Mouse (Mus musculus) limb, embryonic 14.5 days (tissue): ENCODE measurements around the gene Dag1. TPM values are rescaled to one million over a fixed set of nuclear protein-coding genes. Genes with fewer than 3 reads are reported as not detected.

Experiments
- ATAC-seq: fragments of 200-750 bp; cut with Nextera tagmentation; 2 replicates; pipeline ENCODE4 v1.8.0; 2017; ENCODE audit warnings: low read depth, moderate number of reproducible peaks, moderate TSS enrichment; ENCODE audit not compliant: low FRiP score
- DNase-seq: peaks from one replicate; pipeline ENCODE4 v3.0.0-alpha.2; 2015; ENCODE audit warnings: low spot score
- H3K27ac ChIP-seq: fragments of 300-500 bp; sonication (generic); replicated peaks from 2 replicates; pipeline ENCODE4 v1.5.1; 2014; ENCODE audit warnings: low read depth, mild to moderate bottlenecking, low read length, moderate library complexity, mixed read lengths
- H3K27me3 ChIP-seq: fragments of 300-500 bp; sonication (generic); 2 replicates; pipeline ENCODE4 v1.6.1; 2014; ENCODE audit warnings: low read length, mixed read lengths; ENCODE audit not compliant: control insufficient read depth, insufficient read depth
- H3K36me3 ChIP-seq: fragments of 300-500 bp; sonication (generic); 2 replicates; pipeline ENCODE4 v1.6.1; 2014; ENCODE audit warnings: mild to moderate bottlenecking, low read length, moderate library complexity, mixed read lengths; ENCODE audit not compliant: control insufficient read depth, insufficient read depth
- H3K4me1 ChIP-seq: fragments of 300-500 bp; sonication (generic); 2 replicates; pipeline ENCODE4 v1.6.1; 2014; ENCODE audit warnings: antibody characterized with exemption, low read length, mixed read lengths; ENCODE audit not compliant: control insufficient read depth, insufficient read depth
- H3K4me2 ChIP-seq: fragments of 300-500 bp; sonication (generic); replicated peaks from 2 replicates; pipeline ENCODE4 v1.6.1; 2014; ENCODE audit warnings: low read depth, mild to moderate bottlenecking, low read length, moderate library complexity; ENCODE audit not compliant: severe bottlenecking
- H3K4me3 ChIP-seq: fragments of 300-500 bp; sonication (generic); replicated peaks from 2 replicates; pipeline ENCODE4 v1.5.1; 2014; ENCODE audit warnings: low read length
- H3K9ac ChIP-seq: fragments of 300-500 bp; sonication (generic); 2 replicates; pipeline ENCODE4 v1.6.1; 2014; ENCODE audit warnings: mild to moderate bottlenecking, low read depth, low read length, moderate library complexity; ENCODE audit not compliant: severe bottlenecking
- H3K9me3 ChIP-seq: fragments of 300-500 bp; sonication (generic); 2 replicates; pipeline ENCODE4 v1.6.1; 2016; ENCODE audit warnings: low read length; ENCODE audit not compliant: control insufficient read depth
- POLR2A ChIP-seq: fragments of 200-500 bp; IDR thresholded peaks from 2 replicates; pipeline ENCODE4 v1.8.0; 2012; ENCODE audit warnings: inconsistent platforms, mild to moderate bottlenecking, moderate library complexity, borderline replicate concordance; ENCODE audit not compliant: insufficient read depth, insufficient read length; ENCODE audit errors: extremely low read depth
- WGBS: fragments of 180-500 bp; shearing (Covaris S2); extraction: QIAGEN DNeasy Blood & Tissue Kit; methylation state at CpG from one replicate; pipeline ENCODE4 v1.1.7; 2014; 5-methylcytosine and 5-hydroxymethylcytosine counted together
- polyA plus RNA-seq, 2 experiments: library from polyadenylated mRNA; depleted of rRNA in 1 of 2; stranded (reverse) in 1 of 2; unstranded in 1 of 2; fragments of >200 nt; fragmentation: Nextera tagmentation in 1 of 2; extraction: Ambion mirVana in 1 of 2; gene quantifications; 2 replicates each; pipeline versions ENCODE4 v1.2.1 to v1.2.3; 2012 to 2014

Gene Dag1
- polyA plus RNA-seq, 2 experiments, result 49.7 to 82.5 TPM

DNA sequence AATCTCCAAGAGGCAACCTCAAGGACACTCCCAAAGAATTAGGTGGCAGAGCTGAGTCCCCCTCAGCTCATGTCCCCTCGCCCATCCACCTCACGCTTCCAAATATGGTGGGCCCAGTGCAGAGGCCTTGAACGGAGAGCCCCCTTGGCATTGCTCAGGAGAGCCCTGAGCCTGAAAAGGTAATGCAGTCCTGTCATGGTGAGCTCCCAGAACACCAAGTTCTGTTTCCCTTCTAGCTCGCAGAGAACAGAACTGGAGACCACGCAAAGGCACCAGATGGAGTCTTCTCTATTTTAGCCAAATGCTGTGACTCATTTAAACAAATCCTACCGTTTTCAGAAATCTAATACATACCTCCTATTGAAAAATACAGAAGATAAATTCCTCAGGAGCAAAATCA is 106.3 kb downstream of the Dag1 start:
- H3K27ac ChIP-seq, result no peak overlapping the region
- ATAC-seq, result no peak
- 83% methylated on average over 6 of the region's 6 CpGs for WGBS
- H3K4me2 ChIP-seq, result no peak overlapping the region
- H3K4me1 ChIP-seq, result no peaks in the 10 kb centered on the region
- no peak for TF ChIP-seq POLR2A
- no peaks in the 10 kb centered on the region for H3K9me3 ChIP-seq
- no peaks in the 10 kb centered on the region for H3K27me3 ChIP-seq
- DNase-seq, result no peak
- no peak overlapping the region for H3K9ac ChIP-seq
- no peak overlapping the region for H3K4me3 ChIP-seq
- no peaks in the 10 kb centered on the region for H3K36me3 ChIP-seq

DNA sequence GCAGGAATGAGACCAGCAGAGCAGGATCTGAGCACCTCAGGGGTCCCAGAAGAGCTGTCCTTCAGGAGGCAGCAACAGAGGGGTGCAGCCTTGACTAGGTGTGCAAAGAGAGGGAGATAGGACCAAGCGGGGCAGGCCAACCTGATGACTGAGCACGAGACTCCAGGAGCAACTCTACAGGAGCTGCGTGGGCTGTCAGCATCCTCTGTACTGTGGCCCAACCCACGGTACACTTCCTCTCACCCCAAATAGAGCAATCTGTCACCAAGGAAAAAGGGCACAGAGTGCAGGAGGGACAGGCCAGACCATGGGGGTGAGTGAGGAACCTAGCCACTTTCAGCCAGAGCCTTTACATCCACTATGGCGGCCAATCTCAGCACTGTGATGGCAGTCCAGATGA is 107.0 kb downstream of the Dag1 start:
- no peaks in the 10 kb centered on the region for H3K27me3 ChIP-seq
- TF ChIP-seq POLR2A, result no peak
- no peaks in the 10 kb centered on the region for H3K9me3 ChIP-seq
- ATAC-seq, result no peak
- H3K36me3 ChIP-seq, result no peaks in the 10 kb centered on the region
- no peak overlapping the region for H3K9ac ChIP-seq
- no peak overlapping the region for H3K27ac ChIP-seq
- no peak for DNase-seq
- no peak overlapping the region for H3K4me3 ChIP-seq
- H3K4me2 ChIP-seq, result no peak overlapping the region
- no peaks in the 10 kb centered on the region for H3K4me1 ChIP-seq
- WGBS, result 84% methylated on average over 5 of the region's 5 CpGs

DNA sequence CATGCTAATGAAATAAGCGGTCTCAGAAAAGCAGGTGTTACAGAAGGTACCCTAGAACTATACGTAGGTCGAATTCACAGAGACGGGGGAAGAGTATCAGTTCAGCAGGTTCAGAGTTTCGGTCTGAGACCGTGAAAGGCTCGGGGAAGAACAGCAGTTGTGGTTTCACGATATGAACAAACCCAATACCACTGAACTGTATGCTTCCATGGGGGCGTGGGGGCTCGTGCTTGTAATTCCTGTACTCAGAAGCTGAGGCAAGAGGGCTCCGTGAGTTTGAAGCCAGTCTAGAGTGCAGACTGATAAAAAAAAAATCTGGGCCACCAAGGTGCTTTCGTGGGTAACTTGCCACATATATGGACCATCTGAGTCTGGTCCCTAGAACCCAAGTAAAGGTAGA is 108.9 kb downstream of the Dag1 start:
- WGBS, result 84% methylated on average over 12 of the region's 12 CpGs
- no peak for DNase-seq
- no peaks in the 10 kb centered on the region for H3K9me3 ChIP-seq
- no peaks in the 10 kb centered on the region for H3K36me3 ChIP-seq
- H3K4me2 ChIP-seq, result no peak overlapping the region
- no peak overlapping the region for H3K9ac ChIP-seq
- no peaks in the 10 kb centered on the region for H3K4me1 ChIP-seq
- H3K4me3 ChIP-seq, result no peak overlapping the region
- no peak for TF ChIP-seq POLR2A
- ATAC-seq, result no peak
- H3K27ac ChIP-seq, result no peak overlapping the region
- no peaks in the 10 kb centered on the region for H3K27me3 ChIP-seq

Other genes with a start within 250 kb of the Dag1 start
- gene Gmppb, start 214.7 kb downstream of the Dag1 start, polyA plus RNA-seq (2012; rRNA removed), result 30.4 and 32.1 TPM in 2 replicates
- gene Gmppb, start 214.7 kb downstream of the Dag1 start, polyA plus RNA-seq (2014; fragmentation: Nextera tagmentation; extraction: Ambion mirVana), result 37.4 and 41.3 TPM in 2 replicates
- 5.0 and 6.8 TPM in 2 replicates for gene Amigo3, start 210.8 kb downstream of the Dag1 start, polyA plus RNA-seq (2012; rRNA removed)
- 4.7 and 4.8 TPM in 2 replicates for gene Amigo3, start 210.8 kb downstream of the Dag1 start, polyA plus RNA-seq (2014; fragmentation: Nextera tagmentation; extraction: Ambion mirVana)
- 0.93 and 1.1 TPM in 2 replicates for gene Mst1, start 183.5 kb downstream of the Dag1 start, polyA plus RNA-seq (2012; rRNA removed)
- gene Mst1, start 183.5 kb downstream of the Dag1 start, polyA plus RNA-seq (2014; fragmentation: Nextera tagmentation; extraction: Ambion mirVana), result 1.3 and 1.6 TPM in 2 replicates
- 67.9 and 89.0 TPM in 2 replicates for gene Rnf123, start 180.6 kb downstream of the Dag1 start, polyA plus RNA-seq (2012; rRNA removed)
- gene Rnf123, start 180.6 kb downstream of the Dag1 start, polyA plus RNA-seq (2014; fragmentation: Nextera tagmentation; extraction: Ambion mirVana), result 32.4 and 33.0 TPM in 2 replicates
- 55.6 and 64.6 TPM in 2 replicates for gene Apeh, start 169.4 kb downstream of the Dag1 start, polyA plus RNA-seq (2012; rRNA removed)
- 38.6 and 41.3 TPM in 2 replicates for gene Apeh, start 169.4 kb downstream of the Dag1 start, polyA plus RNA-seq (2014; fragmentation: Nextera tagmentation; extraction: Ambion mirVana)
- gene Bsn, start 73.6 kb downstream of the Dag1 start, polyA plus RNA-seq (2012; rRNA removed), result 1.1 and 1.3 TPM in 2 replicates
- gene Bsn, start 73.6 kb downstream of the Dag1 start, polyA plus RNA-seq (2014; fragmentation: Nextera tagmentation; extraction: Ambion mirVana), result 0.68 and 0.73 TPM in 2 replicates
- gene Nicn1, start 26.5 kb upstream of the Dag1 start, polyA plus RNA-seq (2012; rRNA removed), result 37.5 and 61.3 TPM in 2 replicates
- 40.2 and 49.6 TPM in 2 replicates for gene Nicn1, start 26.5 kb upstream of the Dag1 start, polyA plus RNA-seq (2014; fragmentation: Nextera tagmentation; extraction: Ambion mirVana)
- gene Amt, start 32.9 kb upstream of the Dag1 start, polyA plus RNA-seq (2012; rRNA removed), result 28.2 and 29.7 TPM in 2 replicates
- 6.9 and 7.0 TPM in 2 replicates for gene Amt, start 32.9 kb upstream of the Dag1 start, polyA plus RNA-seq (2014; fragmentation: Nextera tagmentation; extraction: Ambion mirVana)
- 214 and 240 TPM in 2 replicates for gene Rhoa, start 42.2 kb upstream of the Dag1 start, polyA plus RNA-seq (2012; rRNA removed)
- gene Rhoa, start 42.2 kb upstream of the Dag1 start, polyA plus RNA-seq (2014; fragmentation: Nextera tagmentation; extraction: Ambion mirVana), result 296 and 326 TPM in 2 replicates
- gene Tcta, start 42.2 kb upstream of the Dag1 start, polyA plus RNA-seq (2012; rRNA removed), result 36.8 and 41.4 TPM in 2 replicates
- gene Tcta, start 42.2 kb upstream of the Dag1 start, polyA plus RNA-seq (2014; fragmentation: Nextera tagmentation; extraction: Ambion mirVana), result 37.4 and 38.6 TPM in 2 replicates
- 476 and 533 TPM in 2 replicates for gene Gpx1, start 74.9 kb upstream of the Dag1 start, polyA plus RNA-seq (2012; rRNA removed)
- gene Gpx1, start 74.9 kb upstream of the Dag1 start, polyA plus RNA-seq (2014; fragmentation: Nextera tagmentation; extraction: Ambion mirVana), result 686 and 718 TPM in 2 replicates
- 86.1 and 86.8 TPM in 2 replicates for gene Usp4, start 83.9 kb upstream of the Dag1 start, polyA plus RNA-seq (2012; rRNA removed)
- gene Usp4, start 83.9 kb upstream of the Dag1 start, polyA plus RNA-seq (2014; fragmentation: Nextera tagmentation; extraction: Ambion mirVana), result 102 and 107 TPM in 2 replicates
- 1.0 TPM in 2 replicates for gene 1700102P08Rik, start 128.8 kb upstream of the Dag1 start, polyA plus RNA-seq (2012; rRNA removed)
- 0.96 and 1.2 TPM in 2 replicates for gene 1700102P08Rik, start 128.8 kb upstream of the Dag1 start, polyA plus RNA-seq (2014; fragmentation: Nextera tagmentation; extraction: Ambion mirVana)
- 1.5 and 2.2 TPM in 2 replicates for gene Ccdc36, start 164.5 kb upstream of the Dag1 start, polyA plus RNA-seq (2012; rRNA removed)
- 1.3 and 1.7 TPM in 2 replicates for gene Ccdc36, start 164.5 kb upstream of the Dag1 start, polyA plus RNA-seq (2014; fragmentation: Nextera tagmentation; extraction: Ambion mirVana)
- not detected in 2 replicates for gene BC048562, start 172.5 kb upstream of the Dag1 start, polyA plus RNA-seq (2012; rRNA removed)
- gene BC048562, start 172.5 kb upstream of the Dag1 start, polyA plus RNA-seq (2014; fragmentation: Nextera tagmentation; extraction: Ambion mirVana), result not detected in 2 replicates
- 29.2 and 34.4 TPM in 2 replicates for gene Ccdc71, start 196.6 kb upstream of the Dag1 start, polyA plus RNA-seq (2012; rRNA removed)
- 45.4 and 49.8 TPM in 2 replicates for gene Ccdc71, start 196.6 kb upstream of the Dag1 start, polyA plus RNA-seq (2014; fragmentation: Nextera tagmentation; extraction: Ambion mirVana)
- 43.1 and 60.6 TPM in 2 replicates for gene Klhdc8b, start 197.6 kb upstream of the Dag1 start, polyA plus RNA-seq (2012; rRNA removed)
- gene Klhdc8b, start 197.6 kb upstream of the Dag1 start, polyA plus RNA-seq (2014; fragmentation: Nextera tagmentation; extraction: Ambion mirVana), result 27.7 and 32.2 TPM in 2 replicates
- 214 and 236 TPM in 2 replicates for gene Lamb2, start 215.8 kb upstream of the Dag1 start, polyA plus RNA-seq (2012; rRNA removed)
- gene Lamb2, start 215.8 kb upstream of the Dag1 start, polyA plus RNA-seq (2014; fragmentation: Nextera tagmentation; extraction: Ambion mirVana), result 59.0 and 69.4 TPM in 2 replicates
- gene Usp19, start 226.6 kb upstream of the Dag1 start, polyA plus RNA-seq (2012; rRNA removed), result 160 and 219 TPM in 2 replicates
- 59.3 and 66.4 TPM in 2 replicates for gene Usp19, start 226.6 kb upstream of the Dag1 start, polyA plus RNA-seq (2014; fragmentation: Nextera tagmentation; extraction: Ambion mirVana)
- gene Qars, start 243.7 kb upstream of the Dag1 start, polyA plus RNA-seq (2012; rRNA removed), result 238 and 323 TPM in 2 replicates
- 108 and 117 TPM in 2 replicates for gene Qars, start 243.7 kb upstream of the Dag1 start, polyA plus RNA-seq (2014; fragmentation: Nextera tagmentation; extraction: Ambion mirVana)